In the genomic region with DNA sequence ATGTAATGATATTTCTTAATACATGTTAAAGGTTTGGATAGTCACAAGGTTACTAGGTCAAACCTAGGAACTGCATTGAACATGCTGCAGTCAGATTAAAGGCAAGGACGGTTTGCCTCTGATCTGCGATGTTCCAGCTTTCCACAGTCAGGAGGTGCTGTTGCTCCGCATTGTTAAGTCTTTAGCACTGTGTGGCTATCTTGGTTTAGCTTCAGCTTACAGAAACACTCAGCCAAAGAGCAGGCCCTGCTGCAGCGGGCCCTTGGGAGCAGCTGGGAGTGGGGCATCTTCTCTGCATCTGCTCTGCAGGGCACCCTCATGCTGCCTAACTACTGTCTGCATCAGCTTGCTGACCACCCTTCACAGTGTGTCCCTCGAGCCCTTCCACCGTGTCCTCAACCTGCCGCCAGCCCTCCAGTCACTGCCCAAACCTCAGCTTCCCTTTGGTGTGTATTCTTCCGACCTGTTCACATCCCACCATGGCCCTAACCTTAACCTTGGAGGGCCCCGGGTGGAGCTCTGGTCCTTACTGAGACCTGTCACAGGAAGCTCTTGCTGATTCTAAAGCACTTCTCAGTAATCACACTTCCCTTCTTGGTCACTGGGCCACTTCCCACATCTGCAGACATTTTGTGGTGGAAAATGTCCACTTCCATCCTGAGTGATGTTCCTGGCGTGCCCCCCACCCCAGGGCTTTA, we compare ENCODE assay signal across 10 mouse cellular contexts. TPM values are rescaled to one million over a fixed set of nuclear protein-coding genes. Genes with fewer than 3 reads are reported as not detected.
A peak's percentile ranks its signal among the peaks of the same experiment; 100 is the strongest.
DNase-seq lines count a peak whose midpoint lies in the region; ATAC-seq and TF ChIP-seq lines count a peak whose summit lies in the region.
"Had no signal": no experiment of that assay in that cellular context is flagged by ENCODE, and none has a peak within 500 bp of the region (broad histone marks: within the 10 kb centered on the region; RNA-seq: fewer than 3 reads in every experiment).

No protein-coding gene starts in this region.

- no peaks in the 10 kb centered on the region for H3K27me3 ChIP-seq in kidney, adult 2 months (replicated peaks; ENCODE audit: control insufficient read depth, insufficient read depth, low read length)
- no peaks in the 10 kb centered on the region for H3K27me3 ChIP-seq in kidney, embryonic 14.5 days (ENCODE audit: control insufficient read depth, insufficient read depth, low read length)
- H3K27me3 ChIP-seq in liver, postnatal 0 days (ENCODE audit: insufficient read depth, low read length) = no peaks in the 10 kb centered on the region

- no peak overlapping the region for H3K27ac ChIP-seq in kidney, adult 2 months (ENCODE audit: insufficient read depth, low read depth, low read length)
- H3K27ac ChIP-seq in kidney, embryonic 14.5 days (ENCODE audit: low read depth, low read length) = no peak overlapping the region
- peak overlapping the region; percentile 20 for H3K27ac ChIP-seq in liver, postnatal 0 days (ENCODE audit: low read depth)
- H3K27ac ChIP-seq: kidney, postnatal 0 days; limb, embryonic 15.5 days had no signal

- no peak for DNase-seq in kidney, adult 2 months
- DNase-seq in ZHBTc4 (ENCODE audit: low read depth, low spot score) = peak; percentile 42
- DNase-seq in liver, postnatal 0 days = no peak
- DNase-seq in T-cell, adult 2 months (ENCODE audit: low spot score) = no peak
- DNase-seq in ovary, postnatal 14 days (ENCODE audit: low spot score) = no peak
- DNase-seq in layer of hippocampus, adult 11-12 months (ENCODE audit: low spot score) = no peak

- peak; percentile 57 for TF ChIP-seq CTCF in kidney, adult 2 months (conservative IDR thresholded peaks at IDR 0.05; ENCODE audit: insufficient read depth, insufficient read length, low read depth, low read length)
- peak; percentile 46 for TF ChIP-seq CTCF in liver, postnatal 0 days (IDR thresholded peaks at IDR 0.05; ENCODE audit: low read depth)

- H3K4me1 ChIP-seq in kidney, adult 2 months (ENCODE audit: control insufficient read depth, insufficient read depth, low read length) = peaks cover 4% of the 10 kb centered on the region; the same call in 1 of the 2 replicates
- H3K4me1 ChIP-seq in kidney, embryonic 14.5 days (ENCODE audit: control insufficient read depth, insufficient read depth, low read length) = 0 out of 2 replicates have a peak, but pooled peaks cover 2% of the 10 kb centered on the region
- H3K4me1 ChIP-seq in liver, postnatal 0 days (ENCODE audit: insufficient read depth) = peaks cover 9% of the 10 kb centered on the region

- 57% methylated on average over 10 of the region's 10 CpGs for WGBS in kidney, adult 2 months
- 55% methylated on average over 10 of the region's 10 CpGs for WGBS in kidney, embryonic 14.5 days
- 55% methylated on average over 10 of the region's 10 CpGs for WGBS in liver, postnatal 0 days (ENCODE audit: insufficient replicate concordance)

- no peak overlapping the region for H3K9ac ChIP-seq in kidney, embryonic 14.5 days (ENCODE audit: low read depth, low read length)
- no peak overlapping the region for H3K9ac ChIP-seq in liver, postnatal 0 days (replicated peaks)

- no peaks in the 10 kb centered on the region; the same call in 1 of the 2 replicates for H3K36me3 ChIP-seq in kidney, adult 2 months (ENCODE audit: control insufficient read depth, insufficient read depth, low read length)
- H3K36me3 ChIP-seq in kidney, embryonic 14.5 days (ENCODE audit: control insufficient read depth, insufficient read depth, low read length) = peaks cover 37% of the 10 kb centered on the region
- H3K36me3 ChIP-seq in liver, postnatal 0 days (replicated peaks; ENCODE audit: insufficient read depth, low read length) = peaks cover 34% of the 10 kb centered on the region

- TF ChIP-seq POLR2A in kidney, adult 2 months (IDR thresholded peaks at IDR 0.05; ENCODE audit: low read depth, low read length) = no peak

- no peak for ATAC-seq in kidney, embryonic 14.5 days (ENCODE audit: low FRiP score, low TSS enrichment)
- peak; percentile 12 for ATAC-seq in CD4-positive, CD25-positive, alpha-beta regulatory T cell, adult 4 months
- peak; percentile 18 for ATAC-seq in liver, postnatal 0 days

- no peak for TF ChIP-seq EP300 in liver, postnatal 0 days (IDR thresholded peaks at IDR 0.05; ENCODE audit: low read depth)

- no peak overlapping the region for H3K4me2 ChIP-seq in kidney, embryonic 14.5 days (replicated peaks; ENCODE audit: low read depth, low read length)
- H3K4me2 ChIP-seq in liver, postnatal 0 days (ENCODE audit: low read depth, low read length) = peak overlapping the region; percentile 61

- H3K4me3 ChIP-seq in kidney, adult 2 months (ENCODE audit: insufficient read depth, low read depth, low read length) = no peak overlapping the region
- H3K4me3 ChIP-seq in kidney, embryonic 14.5 days (ENCODE audit: low read length) = no peak overlapping the region
- H3K4me3 ChIP-seq in liver, postnatal 0 days (ENCODE audit: low read depth, low read length) = no peak overlapping the region

- no peaks in the 10 kb centered on the region for H3K9me3 ChIP-seq in kidney, embryonic 14.5 days (ENCODE audit: control insufficient read depth, low read length)
- H3K9me3 ChIP-seq in liver, postnatal 0 days (ENCODE audit: low read length) = no peaks in the 10 kb centered on the region
- H3K9me3 ChIP-seq: limb, embryonic 15.5 days had no signal

RNA-seq across cellular contexts. Expression of a gene that starts 17.5 kb away (rescaled TPM):
- polyA plus RNA-seq in kidney, adult 2 months (2012; rRNA removed) = 48.2 and 55.6 TPM in 2 replicates
- polyA plus RNA-seq in kidney, embryonic 14.5 days (2014; fragmentation: Nextera tagmentation; extraction: Ambion mirVana) = 10.8 and 12.1 TPM in 2 replicates
- 1 to 10 TPM; 4.5 to 5.6 TPM for polyA plus RNA-seq in CD4-positive, CD25-positive, alpha-beta regulatory T cell, adult 4 months (2017; shearing (Covaris generic))
- polyA plus RNA-seq in liver, postnatal 0 days (2015; fragmentation: Nextera tagmentation; extraction: Ambion mirVana) = 37.0 and 44.4 TPM in 2 replicates

RNA-seq across cellular contexts. Expression of a gene that starts 21.7 kb away (rescaled TPM):
- polyA plus RNA-seq in kidney, adult 2 months (2012; rRNA removed) = 115 and 194 TPM in 2 replicates
- polyA plus RNA-seq in kidney, embryonic 14.5 days (2014; fragmentation: Nextera tagmentation; extraction: Ambion mirVana) = 0.71 and 1.2 TPM in 2 replicates
- 10 to 100 TPM; 16.7 to 26.0 TPM for polyA plus RNA-seq in CD4-positive, CD25-positive, alpha-beta regulatory T cell, adult 4 months (2017; shearing (Covaris generic))
- 138 and 168 TPM in 2 replicates for polyA plus RNA-seq in liver, postnatal 0 days (2015; fragmentation: Nextera tagmentation; extraction: Ambion mirVana)

RNA-seq across cellular contexts. Expression of a gene that starts 34.3 kb away (rescaled TPM):
- polyA plus RNA-seq in kidney, adult 2 months (2012; rRNA removed) = 0.07 and 0.11 TPM in 2 replicates
- polyA plus RNA-seq in kidney, embryonic 14.5 days (2014; fragmentation: Nextera tagmentation; extraction: Ambion mirVana) = 4.6 and 5.0 TPM in 2 replicates
- polyA plus RNA-seq in CD4-positive, CD25-positive, alpha-beta regulatory T cell, adult 4 months (2017; shearing (Covaris generic)) = not detected
- 0.14 TPM in 1 of 2 replicates, not detected in the other for polyA plus RNA-seq in liver, postnatal 0 days (2015; fragmentation: Nextera tagmentation; extraction: Ambion mirVana)
